Mouse (Mus musculus) ovary, postnatal 14 days (tissue): ENCODE measurements around the gene Ralgapb.

Source experiments
- DNase-seq: peaks from one replicate; pipeline ENCODE4 v3.0.0; 2022; ENCODE audit warnings: low spot score

Gene Ralgapb

DNA sequence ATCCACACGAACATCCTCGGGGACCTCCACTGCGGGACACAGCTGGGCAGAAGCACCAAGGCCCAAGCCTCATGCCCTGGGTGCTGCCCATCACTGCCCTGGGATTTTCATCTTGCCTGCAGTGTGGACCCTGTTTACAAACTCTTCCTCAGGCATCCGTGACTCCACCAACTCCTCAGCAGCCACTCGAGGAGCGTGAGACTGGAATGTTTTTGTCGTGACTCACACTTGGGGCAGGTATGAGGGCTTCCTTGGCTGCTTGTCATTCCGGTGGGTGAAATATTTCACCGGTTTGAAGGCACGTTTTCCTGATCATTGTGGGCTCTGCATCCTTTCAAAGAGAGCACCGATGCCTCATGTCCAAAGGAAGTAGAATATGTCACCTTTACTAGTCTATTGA lies 109.4 kb downstream of the Ralgapb start:
- DNase-seq, result no peak

GRCm38 (mm10) chr2:158519800-158520199 lies 110.2 kb downstream of the Ralgapb start:
- DNase-seq, result no peak

DNA sequence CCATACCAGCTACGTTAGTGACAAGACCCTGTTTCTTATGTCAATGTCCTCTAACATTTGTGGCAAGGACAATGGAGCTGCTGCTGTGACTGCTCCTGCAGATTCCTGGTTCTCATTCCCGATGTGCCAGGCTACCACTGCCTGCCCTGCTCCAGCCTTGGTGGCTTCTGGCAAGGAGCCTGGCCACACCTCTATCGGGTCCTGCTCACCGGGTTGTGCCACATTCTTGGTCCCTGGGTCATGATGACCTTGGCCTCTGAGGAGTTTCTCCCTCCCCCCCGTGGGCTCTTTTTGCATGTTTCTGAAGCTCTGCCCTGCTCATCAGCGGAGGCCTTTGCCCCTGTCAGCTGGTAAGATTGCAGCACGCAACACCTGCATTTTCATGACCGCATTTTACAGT lies 113.4 kb downstream of the Ralgapb start:
- no peak for DNase-seq

DNA sequence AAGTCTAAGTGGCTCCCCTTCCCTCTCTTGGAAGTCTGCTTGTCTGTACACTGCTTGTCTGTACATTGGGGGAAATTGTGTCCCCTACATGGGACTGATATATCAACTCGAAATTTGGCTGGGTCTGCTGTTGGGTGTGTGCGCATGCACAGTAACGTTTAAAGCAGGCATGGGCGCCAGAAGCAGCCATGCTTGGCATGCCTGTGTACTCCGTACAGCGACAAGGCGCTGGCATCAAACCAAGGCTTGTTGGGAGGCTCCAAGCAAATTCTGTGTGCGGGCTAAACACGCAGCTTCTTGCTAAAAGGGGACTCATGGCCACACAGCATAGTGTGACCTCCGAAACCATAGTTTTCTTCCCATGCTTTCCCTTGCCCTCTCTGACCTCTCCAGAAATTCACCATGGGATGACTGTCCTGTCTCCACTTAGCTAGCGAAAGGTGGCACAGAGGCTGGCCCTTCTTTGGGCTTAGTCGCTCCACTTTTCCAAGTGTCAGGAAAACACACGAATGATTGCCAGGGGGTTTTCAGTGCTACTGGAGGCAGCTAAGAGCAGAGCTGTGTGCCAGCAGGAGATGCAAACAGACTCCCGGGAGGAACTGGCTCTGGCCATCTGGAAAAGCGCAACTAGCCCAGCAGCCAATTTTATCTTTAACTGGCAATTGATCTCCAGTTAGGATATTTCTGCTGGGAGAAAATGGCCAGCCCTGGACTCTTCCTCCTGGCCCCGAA lies 114.6 kb downstream of the Ralgapb start:
- DNase-seq, result no peak

DNA sequence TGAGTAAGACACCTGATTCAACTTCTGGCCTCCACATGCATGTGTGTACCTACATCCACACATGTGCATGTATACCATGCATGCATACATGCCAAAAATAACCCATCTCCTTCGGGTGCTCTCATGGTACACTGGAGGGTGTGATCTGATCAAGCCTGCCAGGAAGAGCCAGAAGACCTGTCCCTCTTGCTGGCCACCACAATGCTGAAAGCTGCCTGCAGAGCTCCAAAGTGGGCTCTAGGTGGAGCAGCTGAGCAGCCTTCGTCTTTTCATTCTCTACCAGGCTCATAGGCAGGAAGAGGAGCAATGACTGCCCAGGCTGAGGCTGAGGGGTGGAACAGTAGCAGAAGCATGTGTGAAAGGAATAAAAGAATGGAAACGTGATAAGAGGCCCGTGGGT lies 124.4 kb downstream of the Ralgapb start:
- peak; percentile 46 for DNase-seq

- DNase-seq, result no peak
Observed at GRCm38 (mm10) chr2:158534559-158534958, 124.9 kb downstream of the Ralgapb start.

GRCm38 (mm10) chr2:158539433-158540305 lies 130.0 kb downstream of the Ralgapb start:
- DNase-seq, result no peak

DNA sequence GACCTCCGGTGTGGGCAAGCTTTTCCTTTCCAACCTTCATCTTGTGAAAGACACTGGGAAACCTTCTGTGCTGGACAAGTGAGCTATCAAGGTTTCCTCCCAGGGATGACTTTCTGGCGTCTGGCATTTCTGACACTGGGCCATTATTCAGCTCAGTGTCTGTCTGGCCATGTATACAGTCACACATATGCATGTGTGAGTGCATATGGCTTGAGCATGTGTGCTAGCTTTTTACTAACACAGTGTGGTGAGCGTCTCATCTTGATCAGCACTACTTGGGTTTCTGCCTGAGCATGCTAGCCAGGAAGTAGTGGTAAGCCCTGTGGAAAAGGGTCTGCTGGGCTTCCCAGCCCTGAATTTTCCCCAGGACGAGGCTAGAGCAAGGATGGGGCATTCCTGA lies 131.6 kb downstream of the Ralgapb start:
- DNase-seq, result no peak

- DNase-seq, result no peak
Observed at GRCm38 (mm10) chr2:158545266-158545665, 135.6 kb downstream of the Ralgapb start.

DNA sequence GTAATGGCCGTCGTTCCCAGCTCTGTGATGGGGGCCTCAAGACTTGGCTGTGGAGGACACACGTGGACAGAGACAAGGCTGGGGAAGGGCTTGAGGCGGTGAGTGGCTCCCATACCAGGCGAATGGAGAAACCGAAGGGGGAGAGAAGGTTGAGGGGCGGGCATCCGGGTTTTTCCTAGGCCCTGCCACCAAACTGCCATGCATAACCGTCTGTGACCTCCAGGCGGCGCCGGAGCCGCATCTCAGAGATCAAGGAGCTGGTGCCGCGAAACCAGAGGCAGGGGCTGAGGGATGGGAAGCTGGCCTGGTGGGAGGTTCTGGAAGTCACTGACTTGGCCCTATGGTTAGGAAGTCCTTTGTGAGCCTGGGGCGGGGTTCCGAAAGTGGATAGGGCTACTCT lies 137.1 kb downstream of the Ralgapb start:
- DNase-seq, result peak; percentile 64
